Mouse (Mus musculus) hindbrain, embryonic 14.5 days (tissue): ENCODE results near the gene Txndc11. TPM values are rescaled to one million over a fixed set of nuclear protein-coding genes. Genes with fewer than 3 reads are reported as not detected.

ENCODE experiments used
- ATAC-seq: fragments of 200-750 bp; cut with Nextera tagmentation; 2 replicates; pipeline ENCODE4 v1.8.0; 2017; ENCODE audit warnings: moderate number of reproducible peaks, mild to moderate bottlenecking, moderate TSS enrichment, moderate library complexity; ENCODE audit not compliant: low FRiP score
- DNase-seq: peaks from one replicate; pipeline ENCODE4 v3.0.0-alpha.2; 2015; ENCODE audit warnings: low spot score
- H3K27ac ChIP-seq: fragments of 300-500 bp; sonication (generic); 2 replicates; pipeline ENCODE4 v1.5.1; 2014; ENCODE audit warnings: mild to moderate bottlenecking, moderate library complexity
- H3K27me3 ChIP-seq: fragments of 300-500 bp; sonication (generic); 2 replicates; pipeline ENCODE4 v1.6.1; 2014; ENCODE audit warnings: mild to moderate bottlenecking, low read length, mixed read lengths; ENCODE audit not compliant: control insufficient read depth, insufficient read depth
- H3K36me3 ChIP-seq: fragments of 300-500 bp; sonication (generic); replicated peaks from 2 replicates; pipeline ENCODE4 v1.6.1; 2014; ENCODE audit not compliant: control insufficient read depth, insufficient read depth
- H3K4me1 ChIP-seq: fragments of 300-500 bp; sonication (generic); replicated peaks from 2 replicates; pipeline ENCODE4 v1.6.1; 2014; ENCODE audit warnings: antibody characterized with exemption, low read length, mixed read lengths; ENCODE audit not compliant: control insufficient read depth, insufficient read depth
- H3K4me2 ChIP-seq: fragments of 300-500 bp; sonication (generic); replicated peaks from 2 replicates; pipeline ENCODE4 v1.6.1; 2014; ENCODE audit warnings: mild to moderate bottlenecking, moderate library complexity
- H3K4me3 ChIP-seq: fragments of 300-500 bp; sonication (generic); replicated peaks from 2 replicates; pipeline ENCODE4 v1.5.1; 2014; ENCODE audit warnings: mild to moderate bottlenecking, low read length
- H3K9ac ChIP-seq: fragments of 300-500 bp; sonication (generic); 2 replicates; pipeline ENCODE4 v1.6.1; 2014
- H3K9me3 ChIP-seq: fragments of 300-500 bp; sonication (generic); 2 replicates; pipeline ENCODE4 v1.6.1; 2016; ENCODE audit warnings: low read length; ENCODE audit not compliant: control insufficient read depth
- WGBS: fragments of 180-500 bp; shearing (Covaris S2); extraction: QIAGEN DNeasy Blood & Tissue Kit; methylation state at CpG from one replicate; pipeline ENCODE4 v1.1.7; 2014; 5-methylcytosine and 5-hydroxymethylcytosine counted together
- polyA plus RNA-seq: library from polyadenylated mRNA; unstranded; fragments of >200 nt; fragmentation: Nextera tagmentation; extraction: Ambion mirVana; gene quantifications from 2 replicates; pipeline ENCODE4 v1.2.1, GENCODE M21; 2014

Txndc11 gene
- polyA plus RNA-seq, 1 experiment from 2014 or later = 32.6 TPM

- Histone ChIP-seq H3K4me3 (no peak overlapping the region), H3K9me3 (no peaks in the 10 kb centered on the region)
- no peak for ATAC-seq
These were observed 10.3 kb downstream of the Txndc11 start for GRCm38 (mm10) chr16:11124110-11124509.

GRCm38 (mm10) chr16:11122625-11123024, 11.8 kb downstream of the Txndc11 start:
- no peaks in the 10 kb centered on the region for H3K4me1 ChIP-seq
- H3K9me3 ChIP-seq = no peaks in the 10 kb centered on the region
- no peak overlapping the region for H3K4me2 ChIP-seq
- ATAC-seq (no peak), DNase-seq (no peak)
- H3K27ac ChIP-seq = no peak overlapping the region
- peaks cover 45% of the 10 kb centered on the region for H3K36me3 ChIP-seq
- no peaks in the 10 kb centered on the region for H3K27me3 ChIP-seq
- no peak overlapping the region for H3K9ac ChIP-seq
- 96% methylated on average over 2 of the region's 2 CpGs for WGBS
- H3K4me3 ChIP-seq = no peak overlapping the region

More at GRCm38 (mm10) chr16:11124110-11124509, 10.3 kb downstream of the Txndc11 start:
- no peak overlapping the region for H3K4me2 ChIP-seq
- H3K9ac ChIP-seq = no peak overlapping the region
- 97% methylated on average over 1 of the region's 1 CpGs for WGBS
- no peaks in the 10 kb centered on the region for H3K27me3 ChIP-seq
- H3K36me3 ChIP-seq = peaks cover 49% of the 10 kb centered on the region
- no peak for DNase-seq
- no peaks in the 10 kb centered on the region for H3K4me1 ChIP-seq
- no peak overlapping the region for H3K27ac ChIP-seq

GRCm38 (mm10) chr16:11109198-11109740, 25.2 kb downstream of the Txndc11 start:
- no peak for ATAC-seq
- H3K4me2 ChIP-seq = no peak overlapping the region
- no peak overlapping the region for H3K27ac ChIP-seq
- WGBS = 72% methylated on average over 4 of the region's 4 CpGs
- no peak overlapping the region for H3K4me3 ChIP-seq
- H3K9me3 ChIP-seq = no peaks in the 10 kb centered on the region
- no peaks in the 10 kb centered on the region for H3K27me3 ChIP-seq
- DNase-seq = peak; percentile 67
- peaks cover 14% of the 10 kb centered on the region for H3K36me3 ChIP-seq
- no peak overlapping the region for H3K9ac ChIP-seq
- H3K4me1 ChIP-seq = no peaks in the 10 kb centered on the region

- Histone ChIP-seq H3K36me3 (peaks cover 32% of the 10 kb centered on the region), H3K9ac (no peak overlapping the region), H3K27ac (no peak overlapping the region), H3K27me3 (no peaks in the 10 kb centered on the region), H3K4me1 (no peaks in the 10 kb centered on the region), H3K9me3 (no peaks in the 10 kb centered on the region), H3K4me3 (no peak overlapping the region), H3K4me2 (no peak overlapping the region)
- 71% methylated on average over 1 of the region's 1 CpGs for whole genome bisulfite sequencing
- ATAC-seq = no peak
- DNase-seq = no peak
These were observed 29.5 kb downstream of the Txndc11 start for GRCm38 (mm10) chr16:11104905-11105304.

GRCm38 (mm10) chr16:11097301-11097700, 37.1 kb downstream of the Txndc11 start:
- DNase-seq (no peak), ATAC-seq (no peak)
- Histone ChIP-seq H3K36me3 (peaks cover 27% of the 10 kb centered on the region), H3K27me3 (no peaks in the 10 kb centered on the region), H3K9ac (no peak overlapping the region), H3K4me1 (no peaks in the 10 kb centered on the region), H3K9me3 (no peaks in the 10 kb centered on the region), H3K4me3 (no peak overlapping the region), H3K4me2 (no peak overlapping the region), H3K27ac (no peak overlapping the region)
- WGBS = 86% methylated on average over 3 of the region's 3 CpGs

- H3K36me3 ChIP-seq = peaks cover 47% of the 10 kb centered on the region
- H3K9me3 ChIP-seq = no peaks in the 10 kb centered on the region
- no peak overlapping the region for H3K9ac ChIP-seq
- DNase-seq (no peak), ATAC-seq (no peak)
- 93% methylated on average over 13 of the region's 13 CpGs for WGBS
- H3K27me3 ChIP-seq = no peaks in the 10 kb centered on the region
- H3K27ac ChIP-seq = no peak overlapping the region
- no peak overlapping the region for H3K4me2 ChIP-seq
- H3K4me3 ChIP-seq = no peak overlapping the region
- H3K4me1 ChIP-seq = no peaks in the 10 kb centered on the region
These were observed 40.6 kb downstream of the Txndc11 start for GRCm38 (mm10) chr16:11093717-11094386.

GRCm38 (mm10) chr16:11092523-11092922, 41.9 kb downstream of the Txndc11 start:
- H3K36me3 ChIP-seq = peaks cover 60% of the 10 kb centered on the region
- 87% methylated on average over 3 of the region's 3 CpGs for WGBS

GRCm38 (mm10) chr16:11092061-11092460, 42.4 kb downstream of the Txndc11 start:
- no peak overlapping the region for H3K9ac ChIP-seq
- 65% methylated on average over 4 of the region's 4 CpGs for WGBS
- H3K4me3 ChIP-seq = no peak overlapping the region
- H3K27me3 ChIP-seq = no peaks in the 10 kb centered on the region
- no peaks in the 10 kb centered on the region for H3K9me3 ChIP-seq
- no peak for DNase-seq
- H3K36me3 ChIP-seq = peaks cover 65% of the 10 kb centered on the region
- no peak overlapping the region for H3K4me2 ChIP-seq
- H3K4me1 ChIP-seq = no peaks in the 10 kb centered on the region
- no peak overlapping the region for H3K27ac ChIP-seq
- ATAC-seq = no peak

More at GRCm38 (mm10) chr16:11092523-11092922, 41.9 kb downstream of the Txndc11 start:
- H3K4me3 ChIP-seq = no peak overlapping the region
- no peaks in the 10 kb centered on the region for H3K4me1 ChIP-seq
- no peak for ATAC-seq
- no peaks in the 10 kb centered on the region for H3K9me3 ChIP-seq
- H3K9ac ChIP-seq = no peak overlapping the region
- DNase-seq = no peak
- H3K4me2 ChIP-seq = no peak overlapping the region
- H3K27ac ChIP-seq = no peak overlapping the region
- H3K27me3 ChIP-seq = no peaks in the 10 kb centered on the region

GRCm38 (mm10) chr16:11090836-11091570, 43.4 kb downstream of the Txndc11 start:
- DNase-seq (no peak), ATAC-seq (no peak)
- H3K4me3 ChIP-seq = no peak overlapping the region
- no peaks in the 10 kb centered on the region for H3K4me1 ChIP-seq
- H3K27me3 ChIP-seq = no peaks in the 10 kb centered on the region
- 82% methylated on average over 10 of the region's 10 CpGs for WGBS
- H3K9ac ChIP-seq = no peak overlapping the region
- H3K27ac ChIP-seq = no peak overlapping the region
- peaks cover 69% of the 10 kb centered on the region for H3K36me3 ChIP-seq
- H3K4me2 ChIP-seq = no peak overlapping the region
- H3K9me3 ChIP-seq = no peaks in the 10 kb centered on the region
